Mouse (Mus musculus) T-cell, adult 66 days (primary cell): Measurements from ENCODE around the gene Fam107a. TPM values are rescaled to one million over a fixed set of nuclear protein-coding genes. Genes with fewer than 3 reads are reported as not detected.

Source experiments
- total RNA-seq, 2 experiments: library from RNA; stranded (reverse); gene quantifications; 3 replicates in 1 of 2; 4 replicates in 1 of 2; pipeline ENCODE4 v1.2.4; 2023

The Fam107a gene
- not detected for total RNA-seq

DNA sequence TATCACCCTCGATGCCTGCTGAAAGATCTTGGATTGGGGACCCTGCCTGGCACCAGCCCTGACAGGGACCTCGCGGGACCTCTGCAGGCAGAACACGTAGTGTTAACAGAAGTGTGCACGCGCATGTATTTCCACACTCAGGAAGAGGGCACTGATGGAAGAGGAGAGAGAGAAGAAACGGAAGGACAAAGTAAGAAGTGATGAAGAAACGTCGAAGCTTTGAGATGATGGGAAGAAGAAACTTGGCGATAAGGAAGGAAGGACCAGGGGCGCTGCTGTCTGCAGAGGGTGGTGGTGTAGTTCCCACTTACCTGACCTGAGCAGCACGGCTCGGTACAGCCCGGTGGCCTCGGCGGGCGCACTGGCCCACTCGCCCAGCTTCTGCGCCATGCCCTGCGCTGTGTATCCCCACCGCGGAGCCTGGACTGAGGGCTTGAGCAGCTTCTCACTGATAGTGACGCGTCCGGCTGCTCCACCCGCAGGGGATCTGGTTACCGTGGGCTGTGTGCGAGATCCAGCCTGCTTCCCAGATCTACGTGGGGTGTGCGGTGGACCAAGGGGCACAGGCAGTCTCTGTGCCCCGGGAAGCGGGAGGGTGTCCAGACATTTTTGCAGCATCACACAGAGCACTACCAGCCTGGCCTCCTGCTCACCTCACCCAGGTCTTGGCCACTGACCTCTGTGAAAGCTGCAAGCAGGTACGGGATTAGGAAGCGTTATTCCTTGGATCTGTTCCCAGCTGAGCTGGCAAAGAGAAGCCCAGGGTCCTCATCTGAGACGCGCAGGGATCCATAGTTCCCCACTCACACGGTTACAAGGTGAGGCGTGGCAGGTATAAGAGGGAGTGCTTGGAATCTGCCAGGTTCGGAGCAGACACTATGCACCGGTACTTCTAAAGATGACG lies at the start of gene Fam107a:
Fam107a (minus strand) TSS at position 830 of the 904 bp plus-strand sequence.

DNA sequence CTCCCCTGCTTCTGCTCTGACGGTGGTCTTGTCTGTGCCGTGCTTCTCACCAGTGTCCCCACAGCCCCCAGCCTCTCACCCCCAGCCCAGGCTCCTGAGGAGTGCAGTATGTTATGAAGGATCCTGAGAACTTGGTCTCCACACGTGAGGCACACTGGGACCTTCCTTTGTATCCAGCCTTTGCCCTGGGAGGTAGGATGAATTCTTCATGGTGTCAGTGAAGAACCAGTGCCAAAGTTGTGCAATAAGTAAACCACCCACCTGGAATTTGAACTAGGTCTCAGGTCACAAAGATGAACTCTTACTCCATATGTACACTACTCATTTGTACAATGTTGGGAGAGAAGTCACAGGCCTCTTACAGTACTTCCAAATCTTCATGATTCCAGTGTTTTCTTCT lies 58.7 kb downstream of the Fam107a start, which contains the start of gene Acox2:
Acox2 (minus strand) TSS at position 188 of the 400 bp plus-strand sequence.

Other genes with a start within 250 kb of the Fam107a start
- gene Rpp14, start 237.7 kb downstream of the Fam107a start, total RNA-seq, result 10 to 100 TPM; 11.6 to 13.8 TPM
- 10 to 100 TPM; 54.1 to 55.1 TPM for gene Pxk, start 219.8 kb downstream of the Fam107a start, total RNA-seq
- gene Pdhb, start 145.0 kb downstream of the Fam107a start, total RNA-seq, result 100 to 1,000 TPM; 124 to 150 TPM
- 10 to 100 TPM; 11.2 to 13.1 TPM for gene Kctd6, start 103.9 kb downstream of the Fam107a start, total RNA-seq
- not detected for gene Acox2, start 58.7 kb downstream of the Fam107a start, total RNA-seq
- not detected for gene Oit1, start 60.7 kb upstream of the Fam107a start, total RNA-seq